Mouse (Mus musculus) gastrocnemius, postnatal 10 days (tissue): ENCODE data around the gene Pde4d. TPM values are rescaled to one million over a fixed set of nuclear protein-coding genes. Genes with fewer than 3 reads are reported as not detected.

Experiments
- DNase-seq: peaks from one replicate; pipeline ENCODE4 v3.0.0; 2021; ENCODE audit warnings: mixed read lengths
- long read RNA-seq, 2 experiments: library from polyadenylated mRNA; stranded (forward); transcript quantifications; one replicate each; pipeline ENCODE4 v2.0.0; 2021
- total RNA-seq, 2 experiments: library from RNA; stranded (reverse); gene quantifications; 2 replicates each; pipeline ENCODE4 v1.2.3; 2021

The Pde4d gene
- 10 to 100 TPM; 79.5 to 83.1 TPM for total RNA-seq
- long read RNA-seq, experiment 1, full-length matches to known transcripts = 6 of 10 reads
- long read RNA-seq, experiment 1, partial matches to known transcripts = 1 of 10 reads
- long read RNA-seq, experiment 1, other reads (novel, unspliced or antisense) = 3 of 10 reads
- long read RNA-seq, experiment 2, full-length matches to known transcripts = 7 of 12 reads
- long read RNA-seq, experiment 2, partial matches to known transcripts = 1 of 12 reads
- long read RNA-seq, experiment 2, other reads (novel, unspliced or antisense) = 4 of 12 reads

DNA sequence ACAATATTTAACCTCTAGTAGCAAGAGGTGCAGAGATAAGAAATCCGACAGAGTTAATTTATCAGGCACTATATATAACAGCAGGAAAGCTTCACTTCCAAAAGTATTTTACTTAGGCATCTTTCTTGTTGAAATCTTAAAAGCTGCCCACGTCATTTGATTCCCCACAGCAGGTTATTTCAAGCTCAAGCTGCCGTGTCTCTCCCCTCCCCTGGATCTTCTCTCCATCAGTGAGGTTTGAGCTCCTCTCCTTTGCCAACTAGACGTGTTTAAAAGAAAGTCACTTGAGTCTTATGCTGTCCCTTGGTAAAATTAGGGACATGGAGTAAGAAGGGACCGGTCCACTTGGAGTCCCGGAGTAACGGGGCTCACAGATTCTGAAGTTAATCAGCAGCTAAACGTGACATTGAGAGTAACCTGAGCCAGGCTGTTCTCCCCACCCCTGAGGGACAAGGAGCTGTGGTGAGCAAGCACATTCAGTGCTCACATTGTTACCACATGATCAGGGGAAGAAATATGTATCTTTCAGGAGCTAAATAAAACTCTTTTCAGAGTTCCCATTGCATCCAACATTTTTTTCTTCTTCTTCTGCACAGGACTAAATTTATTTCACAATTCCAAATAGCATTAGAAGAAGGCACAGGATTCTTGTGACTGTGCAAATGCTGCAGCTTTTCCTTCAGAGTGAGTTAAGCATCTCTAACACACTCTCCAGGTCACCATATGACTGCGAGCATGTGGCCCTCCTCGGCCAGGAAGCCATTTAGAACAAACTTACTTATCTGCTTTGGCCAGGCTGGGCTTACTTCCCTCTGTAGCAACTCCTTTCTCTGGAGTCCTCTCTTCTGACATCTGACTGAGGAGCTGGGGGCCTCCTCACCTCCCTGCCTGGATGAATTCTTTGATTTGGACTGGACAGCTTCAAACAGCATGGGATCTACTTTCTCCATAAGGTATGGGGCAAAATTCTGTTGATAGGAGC, at the start of gene Pde4d:
Pde4d (plus strand) TSS at position 833 of the 982 bp plus-strand sequence.
- DNase-seq = no peak

DNA sequence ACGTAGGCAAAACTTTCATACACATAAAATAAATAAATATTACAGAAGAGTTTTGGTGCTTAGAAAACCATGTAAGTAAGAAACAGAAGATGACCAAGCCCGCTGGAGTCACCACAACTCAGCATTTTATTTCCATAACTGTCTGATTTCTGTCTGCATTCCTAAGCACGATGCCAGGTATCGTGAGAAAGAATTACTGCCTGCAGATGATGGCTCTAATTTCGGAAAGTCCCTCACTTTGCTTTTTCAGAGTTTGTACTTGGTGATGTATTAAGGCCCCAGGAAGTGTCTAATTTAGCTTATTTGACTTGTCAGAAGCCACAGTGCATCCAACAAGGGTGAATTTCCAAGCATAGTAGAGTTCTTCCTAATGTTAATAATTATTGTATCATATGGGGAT, 46.6 kb upstream of the Pde4d start:
- no peak for DNase-seq

DNA sequence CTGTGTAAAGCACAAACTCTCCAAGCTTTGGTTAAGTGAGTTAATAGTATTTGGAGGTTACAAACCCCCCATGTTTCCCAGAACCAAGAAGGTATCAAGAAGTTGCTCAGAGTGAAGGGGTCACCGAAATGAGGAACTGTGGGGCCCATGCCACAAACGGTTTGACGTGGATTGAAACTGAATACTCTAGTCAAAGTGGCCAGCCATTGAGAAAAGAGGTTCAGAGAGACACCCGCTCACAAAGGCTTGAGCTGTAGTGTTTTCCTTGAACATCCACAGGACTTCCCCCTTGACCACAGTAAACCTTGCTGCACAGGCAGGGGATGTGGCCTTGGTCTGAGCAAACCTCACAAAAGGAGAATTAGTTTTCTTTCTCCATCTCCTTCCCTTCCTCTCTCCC, 45.4 kb upstream of the Pde4d start:
- DNase-seq = no peak

DNA sequence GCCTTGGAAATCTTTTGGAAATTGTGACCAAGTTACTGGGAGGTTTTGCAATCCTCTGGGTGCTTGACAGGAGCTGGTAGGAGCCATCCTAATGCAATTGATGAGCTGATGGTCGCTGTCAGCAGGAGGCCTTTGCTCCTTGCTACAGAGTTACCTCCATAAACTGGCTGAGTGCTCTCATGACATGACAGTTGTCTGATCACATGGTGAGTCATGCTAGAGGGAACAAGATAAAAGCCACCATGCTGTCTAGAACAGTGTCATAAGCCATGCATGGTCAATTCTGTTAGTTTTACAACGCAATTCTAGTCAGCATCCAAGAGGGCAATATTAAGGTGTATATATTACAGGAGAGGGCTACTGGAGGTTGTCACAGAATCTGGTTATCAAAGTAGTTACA, 34.3 kb upstream of the Pde4d start:
- DNase-seq = no peak

DNA sequence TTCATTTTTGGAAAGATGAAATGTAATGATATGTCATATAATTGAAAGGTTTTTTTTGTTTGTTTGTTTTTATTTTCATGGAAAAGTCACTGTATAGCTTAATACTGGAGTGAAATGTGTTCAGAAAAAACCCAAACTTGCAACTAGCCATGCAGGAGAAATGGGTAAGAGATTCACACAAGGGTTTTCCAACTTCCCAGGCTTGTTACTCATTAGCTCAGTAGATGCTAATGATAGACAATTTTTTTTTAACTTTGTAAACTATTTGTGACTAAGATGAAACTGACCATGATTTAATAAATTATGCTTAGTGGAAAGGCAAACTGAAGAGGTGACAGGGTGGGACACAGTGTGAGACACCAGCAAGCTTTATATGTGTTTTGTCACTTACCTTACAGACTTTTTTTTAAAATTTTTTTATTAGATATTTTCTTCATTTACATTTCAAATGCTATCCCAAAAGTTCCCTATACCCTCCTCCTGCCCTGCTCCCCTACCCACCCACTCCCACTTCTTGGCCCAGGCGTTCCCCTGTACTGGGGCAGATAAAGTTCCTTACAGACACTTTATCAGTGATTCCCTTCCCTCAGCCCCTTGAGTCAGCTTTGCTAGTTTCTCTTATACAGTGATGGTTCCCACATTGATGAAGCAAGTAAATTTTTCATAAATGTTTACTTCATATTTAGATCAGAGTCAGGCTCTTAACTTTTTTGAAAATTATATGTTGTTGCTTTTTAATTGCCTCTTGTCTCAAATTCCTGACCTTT, 30.8 kb upstream of the Pde4d start:
- DNase-seq = no peak

DNA sequence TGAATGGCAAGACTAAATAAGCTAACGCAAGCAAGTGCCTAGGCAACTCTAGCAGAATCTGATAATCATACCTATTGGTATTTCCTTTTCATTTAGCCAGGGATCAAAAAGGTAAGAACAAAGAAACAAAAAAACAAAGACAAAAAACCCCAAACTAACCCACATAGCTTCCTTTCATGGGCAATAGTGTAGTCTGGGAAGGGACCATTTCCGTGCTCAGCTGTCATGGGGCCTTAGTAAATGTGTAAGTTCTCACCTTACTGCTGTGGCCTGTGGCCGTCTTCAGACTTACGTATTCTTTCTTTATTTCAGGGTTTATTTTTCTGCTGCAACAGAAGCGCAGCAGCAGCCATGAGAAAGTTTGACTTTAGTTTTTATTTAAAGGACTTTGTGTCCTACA, 23.4 kb upstream of the Pde4d start:
- no peak for DNase-seq

DNA sequence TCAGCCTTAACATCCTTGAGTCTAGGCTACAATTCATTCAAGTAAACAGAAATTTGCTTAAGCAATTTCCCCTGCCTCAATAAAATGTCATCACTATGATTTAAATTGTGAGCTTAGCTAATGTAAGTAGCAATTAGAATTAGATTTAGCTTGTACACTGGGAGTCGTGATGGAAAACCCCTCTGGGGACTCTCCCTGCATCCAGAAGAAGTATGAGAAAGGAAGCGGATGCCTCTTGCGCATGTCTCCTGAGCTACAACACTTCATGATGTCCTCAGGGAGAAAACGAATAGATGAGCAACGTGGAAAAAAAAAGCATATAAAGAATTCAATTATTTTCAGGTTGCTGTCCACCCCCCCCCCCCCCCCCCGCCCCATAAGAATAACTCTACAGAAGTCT, 20.9 kb upstream of the Pde4d start:
- DNase-seq = no peak

DNA sequence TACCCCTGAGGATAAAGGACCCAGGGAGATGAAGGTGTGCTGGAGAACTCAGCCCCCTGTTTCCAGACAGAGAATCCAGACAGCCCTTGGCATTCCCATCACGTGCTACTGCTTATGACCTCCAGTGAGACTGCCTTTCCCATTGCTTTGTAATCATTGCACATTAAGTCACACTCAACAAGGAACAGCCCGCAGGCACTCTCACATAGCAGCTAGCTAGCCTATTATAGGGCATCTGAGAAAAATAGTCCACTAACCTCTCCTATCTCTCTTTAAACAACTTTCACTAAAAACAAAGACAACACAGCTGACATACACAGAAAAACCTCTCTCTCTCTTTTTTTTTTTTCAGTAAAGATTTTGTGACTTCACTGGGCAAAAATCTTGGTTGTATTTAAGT, 20.1 kb upstream of the Pde4d start:
- no peak for DNase-seq

DNA sequence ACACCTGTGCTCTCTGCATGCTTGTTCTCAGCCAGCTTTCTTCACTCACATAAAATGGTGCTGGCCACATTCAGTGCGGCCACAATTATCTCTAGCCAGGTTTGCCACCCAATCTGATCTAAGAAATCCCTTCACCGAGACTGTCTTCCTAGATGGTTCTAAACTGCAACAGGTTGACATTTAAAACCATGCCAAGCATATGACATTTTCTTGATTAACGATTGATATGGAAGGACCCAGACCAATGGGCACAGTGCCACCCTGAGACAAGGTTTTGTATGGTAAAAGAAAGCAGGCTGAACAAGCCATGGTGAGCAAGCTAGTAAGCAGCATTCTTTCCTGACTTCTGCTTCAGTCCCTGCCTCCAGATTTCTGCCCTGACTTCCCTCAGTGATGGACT, 18.0 kb upstream of the Pde4d start:
- DNase-seq = no peak

DNA sequence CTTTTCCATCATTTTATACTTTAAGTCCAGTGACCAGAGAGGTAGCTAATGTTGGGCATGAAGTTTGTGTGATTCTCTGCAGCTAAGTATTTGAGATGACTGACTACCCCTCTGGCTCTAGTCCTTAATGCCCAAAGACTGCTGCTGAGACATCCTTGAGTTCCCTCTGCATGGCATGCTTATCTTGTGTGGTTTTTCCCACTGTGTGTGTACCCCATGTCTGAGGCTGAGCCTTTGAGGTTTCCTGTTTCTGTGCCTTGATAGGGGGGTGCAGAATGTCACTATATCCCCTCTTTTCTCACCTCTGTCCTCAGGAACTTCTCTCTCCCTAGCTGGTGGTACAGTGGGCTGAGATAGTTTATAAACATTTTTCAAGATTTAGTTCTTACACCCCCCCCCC, 14.1 kb upstream of the Pde4d start:
- DNase-seq = no peak

DNA sequence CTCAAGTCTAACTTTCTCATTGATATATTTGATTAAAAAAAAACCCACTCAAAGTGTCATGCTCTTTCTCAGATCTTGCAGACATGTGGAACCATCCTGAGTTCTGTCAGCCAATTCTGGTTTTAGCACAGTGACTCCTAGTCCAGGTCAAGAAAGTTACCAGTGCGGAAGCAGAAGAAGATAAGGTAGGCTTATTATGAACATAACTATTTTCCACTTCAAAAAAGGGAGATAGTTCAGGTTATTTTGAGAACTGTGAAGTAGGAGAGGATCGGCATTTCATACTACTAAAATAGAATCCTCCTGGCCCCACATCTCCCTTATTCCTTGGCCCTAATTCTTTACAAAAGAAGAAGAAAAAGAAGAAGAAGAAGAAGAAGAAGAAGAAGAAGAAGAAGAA, 12.3 kb upstream of the Pde4d start:
- no peak for DNase-seq

DNA sequence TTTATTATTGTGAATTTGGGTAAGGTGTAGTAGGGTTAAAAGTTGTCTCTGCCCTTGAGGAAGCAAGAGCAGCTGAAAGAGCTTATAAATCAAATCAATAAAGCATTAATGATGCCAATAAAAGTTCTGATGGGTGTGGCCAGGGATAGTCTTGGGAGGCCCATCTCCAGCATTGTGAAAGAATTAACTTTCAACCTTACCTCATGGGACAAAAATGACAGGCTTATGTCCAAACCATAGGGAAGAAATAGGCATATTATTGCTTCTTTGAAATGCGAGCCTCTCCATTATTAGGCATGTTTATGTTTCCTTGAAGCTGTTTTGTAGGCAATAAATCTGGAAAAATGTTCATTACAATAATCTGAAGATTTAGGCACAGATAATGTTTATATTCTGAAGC, 10.7 kb upstream of the Pde4d start:
- DNase-seq = no peak

DNA sequence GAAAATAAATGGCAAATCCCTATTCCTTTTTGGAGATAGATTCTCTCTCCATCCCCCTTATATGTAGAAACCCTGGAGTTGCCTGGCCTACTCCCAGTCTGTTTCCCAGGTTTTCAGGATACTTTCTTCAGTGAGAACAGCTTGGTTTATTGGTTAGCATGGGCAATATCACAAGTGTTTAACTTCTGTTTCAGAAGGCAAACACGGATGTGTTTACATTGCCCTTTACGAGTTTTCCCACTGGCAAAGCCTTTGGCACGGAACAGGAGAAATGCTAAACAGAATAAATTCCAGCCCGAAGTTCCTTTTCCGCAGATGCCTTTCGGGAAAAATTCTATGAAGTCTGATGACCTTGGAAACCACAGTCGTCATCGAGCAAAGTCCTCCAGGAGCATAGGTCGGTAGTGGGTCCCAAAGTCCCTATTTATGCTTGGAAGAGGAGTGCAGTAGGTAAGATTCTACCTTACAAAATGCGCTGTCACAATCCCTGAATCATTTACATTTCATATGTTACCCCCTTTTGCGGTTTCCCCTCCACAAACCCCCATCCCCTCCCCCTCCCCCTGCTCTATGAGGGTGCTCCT, 1.3 kb upstream of the Pde4d start:
- no peak for DNase-seq

DNA sequence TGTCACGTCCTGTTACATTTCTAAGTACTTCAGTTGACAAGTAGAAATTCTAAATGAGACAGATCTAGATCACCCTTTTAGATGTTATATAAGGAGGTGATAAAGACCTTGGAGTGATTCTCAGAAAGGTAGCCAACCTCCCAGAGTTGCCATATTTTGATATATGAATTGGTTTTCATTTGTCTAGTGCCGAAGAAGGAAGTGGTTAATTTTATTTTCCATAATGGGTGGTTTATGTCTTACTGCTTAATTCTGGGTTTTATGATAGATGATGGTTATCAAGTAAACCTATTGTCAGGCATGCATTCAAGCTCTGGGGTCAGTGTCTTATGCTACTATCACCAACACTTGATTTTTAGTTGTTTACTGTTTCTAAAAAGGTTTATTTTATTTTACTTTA, 1.4 kb downstream of the Pde4d start:
- DNase-seq = no peak

DNA sequence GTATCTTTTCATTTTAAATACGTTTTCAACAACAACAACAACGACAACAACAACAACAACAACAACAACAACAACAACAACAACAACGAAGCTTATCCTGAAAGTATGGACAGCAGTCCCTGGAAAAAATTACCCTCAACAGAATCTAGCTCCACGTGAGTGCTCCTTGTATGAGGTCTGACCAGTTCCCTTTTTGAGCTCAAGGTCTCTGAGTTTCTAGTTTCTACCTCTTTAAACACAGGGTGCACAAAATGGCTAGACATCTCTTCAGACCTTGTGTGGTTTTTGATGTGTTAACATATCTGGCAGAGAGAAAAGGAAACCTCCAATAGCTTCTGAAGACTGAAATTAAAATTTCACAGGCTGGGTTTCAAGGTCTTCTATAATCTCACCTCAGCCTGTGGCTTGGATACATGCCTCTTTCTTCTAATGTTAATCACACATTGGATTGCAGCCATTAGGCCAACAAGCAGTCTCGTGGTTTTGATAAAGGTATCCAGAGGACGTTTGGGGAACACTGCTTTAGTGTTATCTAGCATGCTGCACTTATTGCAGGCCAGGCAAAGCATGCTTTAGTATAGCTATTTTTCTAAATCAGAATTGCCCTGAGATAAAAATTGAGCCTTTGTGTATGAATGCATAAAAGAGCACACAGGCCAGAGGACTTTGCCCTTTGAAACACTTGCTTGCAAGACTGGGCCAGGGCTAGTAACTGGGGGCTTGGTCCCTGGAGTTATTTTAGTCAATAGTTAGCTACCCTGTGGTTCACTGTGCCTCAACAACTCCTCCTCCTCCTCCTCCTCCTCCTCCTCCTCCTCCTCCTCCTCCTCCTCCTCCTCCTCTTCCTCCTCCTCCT, 3.5 kb downstream of the Pde4d start:
- no peak for DNase-seq

DNA sequence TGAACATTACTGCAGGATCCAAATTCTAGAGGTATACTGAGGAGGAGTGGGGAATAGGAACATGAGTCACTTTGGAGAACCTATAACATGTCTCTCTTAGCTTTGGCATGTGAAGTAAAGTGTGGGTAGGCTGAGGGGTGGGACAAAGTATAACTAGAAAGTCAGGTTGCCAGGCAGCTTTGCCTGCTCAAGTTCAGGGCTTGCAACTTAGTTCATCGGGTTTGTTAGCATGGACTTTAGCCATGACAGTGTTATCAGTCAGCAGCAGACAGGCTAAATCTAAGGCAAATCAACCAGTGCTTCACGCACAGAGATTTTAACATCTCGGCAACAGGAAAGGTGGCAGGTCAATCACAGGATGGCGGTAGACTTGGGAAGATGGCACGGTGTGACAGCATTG, 12.8 kb downstream of the Pde4d start:
- no peak for DNase-seq

DNA sequence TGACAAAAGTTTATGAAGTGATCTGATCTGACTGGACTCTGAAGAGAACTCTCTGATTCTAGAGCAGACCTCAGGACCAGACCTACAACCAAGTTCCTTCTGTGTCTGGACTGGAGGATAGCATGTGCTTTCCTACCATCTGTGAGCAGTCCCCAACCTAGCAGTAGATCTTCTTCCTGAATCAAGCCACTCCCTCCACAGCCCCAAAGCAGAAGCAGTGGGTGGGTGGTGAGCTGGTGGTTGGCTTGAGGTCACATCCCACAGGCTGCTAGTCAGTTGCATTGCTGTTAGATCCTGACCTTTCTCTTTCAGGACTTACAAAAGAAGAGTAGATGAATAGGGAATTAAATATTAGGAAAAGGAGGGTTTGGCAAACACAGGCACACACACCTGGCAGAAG, 16.0 kb downstream of the Pde4d start:
- DNase-seq = no peak

DNA sequence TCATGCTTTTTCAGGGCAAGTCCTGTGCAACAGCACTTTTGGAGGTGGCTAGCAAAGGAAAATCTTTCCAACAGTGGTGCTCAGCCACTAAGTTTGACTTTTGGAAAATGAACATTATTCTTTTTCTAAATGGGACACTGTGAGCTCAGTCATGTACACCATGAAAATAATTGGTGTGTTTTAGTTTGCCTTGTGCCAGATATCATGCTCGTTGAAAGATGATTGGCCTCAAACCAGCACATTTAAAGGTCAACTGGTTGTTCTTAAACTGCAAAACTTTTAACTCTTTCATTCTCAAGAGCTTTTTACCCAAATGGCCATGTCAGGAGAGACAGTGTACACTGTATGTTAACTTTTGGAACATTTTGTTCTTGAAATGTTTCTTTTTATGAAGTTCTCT, 17.3 kb downstream of the Pde4d start:
- DNase-seq = no peak

DNA sequence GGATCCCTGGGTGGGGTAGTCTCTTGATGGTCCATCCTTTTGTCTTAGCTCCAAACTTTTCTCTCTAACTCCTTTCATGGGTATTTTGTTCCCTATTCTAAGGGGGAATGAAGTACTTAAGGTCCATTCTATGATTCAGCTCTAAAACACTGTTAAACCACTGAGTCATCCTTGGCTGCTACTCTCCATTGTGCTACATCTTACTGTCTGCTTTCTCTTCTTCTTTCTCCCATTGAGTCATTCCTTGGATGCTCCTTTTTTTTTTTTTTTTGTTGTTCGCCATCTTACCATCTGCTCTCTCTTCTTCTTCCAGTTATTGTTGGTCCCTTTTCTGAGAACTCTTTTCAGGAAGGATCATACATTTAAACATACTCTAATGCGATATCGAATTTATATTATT, 30.7 kb downstream of the Pde4d start:
- DNase-seq = no peak

DNA sequence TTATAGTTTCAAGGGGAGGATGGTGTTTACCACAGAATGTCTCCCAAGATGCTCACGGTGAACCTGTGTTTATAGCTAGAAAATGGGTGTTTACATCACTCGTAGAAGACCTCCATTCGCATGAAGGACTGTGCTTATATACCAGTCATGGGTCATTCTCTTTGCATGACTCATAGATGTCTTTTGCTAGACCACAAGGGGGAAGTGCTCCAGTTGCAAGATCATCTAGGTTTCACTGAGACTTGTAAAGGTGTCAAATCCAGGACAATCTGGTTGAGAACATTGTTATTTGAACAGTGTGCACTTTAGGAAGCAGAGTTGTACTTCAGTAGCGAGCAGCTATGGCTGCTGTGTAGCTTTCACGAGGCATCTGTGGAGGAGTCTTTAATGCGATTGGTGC, 35.3 kb downstream of the Pde4d start:
- DNase-seq = no peak

DNA sequence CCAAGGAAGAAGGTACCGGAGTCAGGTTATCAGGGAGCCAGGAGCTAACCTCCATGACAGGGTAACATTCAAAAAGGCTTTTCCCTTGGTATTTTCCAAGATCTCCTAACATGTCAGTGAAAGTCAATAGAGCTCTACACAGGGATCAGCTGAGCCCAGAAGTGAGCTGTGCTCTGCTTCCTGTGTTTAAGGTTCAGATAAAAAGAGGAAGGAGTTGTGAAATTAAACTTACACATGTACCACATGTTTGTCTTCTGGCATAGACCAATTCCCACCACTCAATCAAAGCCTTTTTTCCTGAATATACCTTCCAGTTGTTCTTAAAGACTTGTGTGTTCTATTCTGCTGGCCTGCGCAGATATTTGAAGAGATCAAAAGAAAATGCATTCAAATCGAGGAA, 37.3 kb downstream of the Pde4d start:
- no peak for DNase-seq

DNA sequence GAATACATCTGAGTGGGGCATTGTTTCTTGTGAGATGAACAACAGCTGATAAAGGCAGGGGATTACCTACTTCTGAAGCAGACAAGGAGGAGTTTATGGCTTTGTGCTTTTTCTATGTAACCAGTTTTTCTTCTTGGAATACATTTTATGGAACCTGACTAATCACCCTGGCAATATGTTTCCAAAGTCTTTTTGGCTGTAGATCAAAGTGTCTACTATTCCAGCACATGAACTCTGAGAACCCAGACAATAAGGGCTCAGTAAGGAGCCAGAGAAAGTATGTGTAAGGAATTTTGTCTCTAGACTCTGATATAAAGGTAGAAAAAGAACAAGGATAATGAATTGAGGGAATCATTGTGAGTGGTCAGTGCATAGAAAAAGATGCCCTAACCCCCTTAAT, 40.1 kb downstream of the Pde4d start:
- DNase-seq = no peak
